Mouse (Mus musculus): Measurements from ENCODE around the gene Scaf1.
A peak's percentile ranks its signal among the peaks of the same experiment; 100 is the strongest.

Gene Scaf1

DNA sequence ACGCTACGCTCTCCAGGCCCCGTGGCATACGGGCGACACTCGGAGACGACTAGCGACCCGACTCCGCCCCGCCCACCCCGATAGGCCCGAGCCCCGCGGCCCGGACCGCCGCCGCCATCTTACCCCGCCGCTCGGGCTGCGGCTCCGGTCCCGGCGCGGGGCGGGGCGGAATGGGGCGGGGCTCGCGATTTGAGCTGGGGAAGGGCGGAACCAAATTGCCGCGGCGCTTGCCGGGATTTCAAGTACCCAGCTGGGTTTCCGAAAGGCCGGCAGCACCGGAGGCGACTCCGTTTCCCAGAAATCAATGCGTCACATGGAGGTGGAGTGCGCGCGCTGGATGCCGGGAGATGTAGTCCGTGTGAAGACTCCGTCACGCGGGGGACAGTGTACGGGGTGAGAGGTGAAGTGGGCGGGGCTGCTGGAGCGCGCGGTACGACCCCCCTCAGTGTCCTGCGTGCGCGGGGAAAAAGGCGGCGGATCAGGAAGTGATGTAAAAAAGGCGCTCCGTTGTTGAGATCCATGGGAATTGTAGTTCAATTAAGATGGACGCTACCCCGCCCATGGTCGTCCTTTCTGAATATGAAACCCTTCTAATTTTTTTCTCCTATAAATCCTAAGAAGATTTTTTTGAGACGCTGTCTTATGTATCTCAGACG lies at the start of gene Scaf1:
Gene Scaf1, minus strand, starts transcription at position 407 of the 656 bp plus-strand sequence.
- peak; percentile 98 to 99 for DNase-seq (ENCODE audit: low spot score in 2 of 2)

DNA sequence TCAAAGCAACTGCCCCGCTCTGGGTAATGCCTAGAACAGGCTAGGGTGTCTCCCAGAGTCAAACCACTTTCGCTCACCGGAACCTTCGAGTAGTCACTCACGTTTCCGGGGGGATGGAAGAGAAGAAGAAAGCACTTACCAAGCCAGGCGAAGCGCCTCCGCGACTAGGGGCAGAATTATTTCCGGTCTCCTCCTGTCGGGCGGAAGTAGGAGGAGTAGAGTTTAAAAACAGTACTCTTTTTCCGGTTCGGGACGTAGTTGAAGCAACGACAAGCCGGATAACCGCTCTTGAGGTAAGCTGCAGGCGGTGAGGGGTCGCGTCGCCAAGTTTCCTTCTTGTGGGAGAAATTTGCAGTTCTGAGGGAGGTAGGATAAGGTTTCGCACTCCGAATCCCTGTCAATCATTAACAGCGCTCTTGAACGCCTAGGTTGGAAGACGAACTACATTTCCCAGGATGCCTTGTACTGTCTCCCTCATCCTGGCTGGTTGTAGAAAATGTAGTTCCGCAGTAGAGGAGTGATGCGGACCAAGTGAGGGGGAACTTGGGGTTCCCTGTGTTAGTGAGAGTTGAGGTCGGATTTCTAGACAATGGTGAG lies 46.2 kb upstream of the Scaf1 start, which contains the start of the genes Nosip and Prrg2:
Gene Nosip, plus strand, starts transcription at position 191 of the 597 bp plus-strand sequence.
Gene Prrg2, minus strand, starts transcription at position 439 of the 597 bp plus-strand sequence.
- peak; percentile 68 to 92 for DNase-seq (ENCODE audit: low spot score in 2 of 2)

GRCm38 (mm10) chr7:45061532-45062075 lies 45.4 kb upstream of the Scaf1 start:
- no peak for DNase-seq (ENCODE audit: low spot score in 2 of 2)

DNA sequence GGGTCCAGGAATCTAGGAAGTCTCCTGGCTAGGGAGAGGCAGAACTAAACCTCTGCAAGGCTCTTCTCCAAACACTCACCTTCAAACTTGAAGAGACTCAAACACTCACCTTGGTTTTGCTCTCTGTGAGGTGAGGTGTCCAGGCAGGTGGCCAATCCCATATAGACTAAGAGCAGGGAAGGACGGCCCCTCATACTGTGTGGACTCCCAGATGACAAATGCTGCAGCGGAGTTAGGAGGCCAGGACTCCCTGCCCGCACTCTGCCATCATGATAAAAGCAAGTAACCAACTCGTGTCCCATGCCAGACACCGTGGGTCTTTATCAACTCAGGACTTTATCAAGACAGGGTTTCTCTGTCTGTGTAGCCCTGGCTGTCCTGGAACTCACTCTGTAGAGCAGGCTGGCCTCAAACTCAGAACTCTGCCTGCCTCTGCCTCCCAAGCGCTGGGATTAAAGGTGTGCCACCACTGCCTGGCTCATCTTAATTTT lies 44.5 kb upstream of the Scaf1 start:
- no peak for DNase-seq (ENCODE audit: low spot score in 2 of 2)

DNA sequence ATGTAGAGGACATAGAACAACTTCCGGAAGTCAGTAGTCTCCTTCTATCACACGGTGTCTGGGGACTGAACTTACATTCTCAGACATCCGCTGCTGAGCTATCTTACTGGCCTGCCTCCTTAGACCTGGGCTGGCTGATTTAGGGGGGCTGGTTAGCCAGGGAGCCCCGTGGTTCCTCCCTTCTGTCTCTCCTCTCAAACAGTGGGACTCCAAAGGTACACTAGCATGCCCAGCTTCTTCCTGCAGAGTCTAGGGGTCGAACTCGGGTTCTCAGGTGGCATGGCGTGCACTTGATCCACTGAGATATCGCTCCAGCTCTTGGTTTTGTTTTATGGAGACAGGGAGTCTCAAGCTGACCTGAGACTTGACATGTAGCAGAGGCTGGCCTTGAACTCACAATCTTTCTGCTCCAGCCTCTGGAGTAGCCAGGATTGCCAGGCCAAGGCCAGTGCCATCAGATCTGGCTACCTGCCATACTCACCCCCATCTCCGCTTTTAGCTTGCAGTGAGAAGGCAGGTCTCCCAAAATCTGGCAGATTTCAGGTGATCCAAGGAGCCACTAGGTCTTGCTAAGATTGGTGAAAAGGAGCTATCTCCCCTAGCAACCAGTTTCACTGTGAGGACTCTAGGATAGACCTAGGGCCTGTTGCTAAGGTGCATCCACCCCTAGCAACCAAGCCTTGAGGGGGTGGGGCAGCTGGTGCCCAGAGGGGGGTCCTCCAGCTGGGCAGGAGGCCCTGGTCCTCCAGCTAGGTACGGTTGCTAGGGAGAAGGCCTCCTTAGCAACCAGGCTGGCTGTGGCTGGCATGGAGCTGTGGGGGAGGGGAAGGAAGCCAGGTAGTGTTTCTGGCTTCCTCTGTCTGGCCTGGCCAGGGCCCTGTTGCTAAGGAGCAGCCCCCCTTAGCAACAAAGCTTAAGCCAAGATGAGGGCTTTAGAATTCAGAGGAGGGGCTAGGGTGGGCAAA lies 42.7 kb upstream of the Scaf1 start:
- DNase-seq (ENCODE audit: low spot score in 2 of 2): peak in 1 of 2 experiments; percentile 51

DNA sequence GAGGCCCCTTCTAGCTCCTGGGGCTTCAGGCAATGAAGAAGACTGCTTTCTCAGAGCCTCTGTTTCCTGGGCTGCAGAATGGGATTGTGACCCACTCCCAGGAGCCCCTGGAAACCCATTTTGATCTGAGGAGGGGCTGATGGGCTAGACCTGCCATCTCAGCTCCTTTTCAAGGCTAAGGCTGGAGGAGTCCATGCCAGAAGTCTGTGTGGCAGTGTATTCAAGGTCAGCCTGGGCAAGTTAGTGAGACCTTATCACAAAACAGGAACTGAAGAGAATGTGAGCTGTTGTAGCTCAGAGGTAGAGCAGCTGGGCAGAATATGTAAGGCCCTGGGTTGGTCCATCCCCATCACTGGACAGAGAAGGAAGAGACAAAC lies 40.8 kb upstream of the Scaf1 start:
- no peak for DNase-seq (ENCODE audit: low spot score in 2 of 2)

DNA sequence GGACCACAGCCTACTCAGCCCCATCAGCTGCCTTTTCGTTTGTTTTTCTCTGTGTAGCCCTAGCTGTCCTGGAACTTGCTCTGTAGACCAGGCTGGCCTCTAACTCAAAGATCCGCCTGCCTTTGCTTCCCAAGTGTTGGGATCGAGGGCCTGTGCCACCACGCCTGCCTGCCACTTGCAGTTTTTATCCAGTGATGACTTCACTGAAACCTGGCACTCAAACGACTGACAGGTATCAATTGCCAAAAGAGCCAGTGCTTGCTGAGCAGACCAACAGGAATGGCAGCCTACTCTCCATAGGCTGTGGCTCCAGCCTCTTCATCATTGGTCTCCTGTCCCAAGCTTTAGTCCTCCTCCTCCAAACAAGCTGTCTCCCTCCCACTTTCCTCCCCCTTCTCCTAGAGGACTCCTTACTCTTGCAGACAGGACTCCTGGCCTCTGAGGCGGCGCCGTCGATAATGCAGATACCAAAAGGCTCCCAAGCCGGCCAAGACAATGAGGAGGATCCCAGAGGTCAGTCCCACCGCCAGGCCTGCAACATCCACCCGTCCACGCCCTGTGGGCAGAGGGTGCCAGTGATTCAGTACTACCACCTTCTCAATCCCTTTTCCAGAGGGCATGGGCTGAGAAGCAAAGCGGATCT lies 40.3 kb upstream of the Scaf1 start:
- no peak for DNase-seq (ENCODE audit: low spot score in 2 of 2)

DNA sequence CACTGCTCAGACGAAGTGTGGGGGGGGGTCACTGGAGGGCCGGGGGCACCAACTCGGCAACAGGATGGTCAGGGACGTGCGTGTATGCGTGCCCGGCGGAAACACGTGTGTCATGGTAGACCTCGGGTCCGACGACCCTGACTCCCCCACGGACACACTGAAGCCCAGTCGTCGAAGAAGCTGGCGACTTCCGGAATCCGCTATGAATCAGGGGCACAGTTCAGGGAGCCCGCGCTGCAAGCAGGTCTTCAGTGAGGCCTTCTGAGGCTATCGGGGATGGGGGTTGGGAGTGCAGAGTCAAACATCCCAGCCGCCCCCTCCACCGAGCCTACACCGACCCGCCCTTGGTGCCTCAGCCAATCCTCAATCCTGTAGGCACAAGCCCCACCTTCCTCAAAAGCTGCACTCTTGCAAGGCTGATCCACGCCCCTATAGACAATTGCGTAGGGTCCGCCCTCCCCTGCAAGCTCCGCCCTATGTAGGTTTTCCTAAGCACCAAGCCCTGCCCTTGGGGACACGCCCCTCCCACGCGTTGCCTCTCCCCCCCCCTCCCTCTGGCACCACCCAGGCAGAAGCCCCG lies 37.9 kb upstream of the Scaf1 start:
- DNase-seq (ENCODE audit: low spot score in 2 of 2): peak; percentile 65 to 83

DNA sequence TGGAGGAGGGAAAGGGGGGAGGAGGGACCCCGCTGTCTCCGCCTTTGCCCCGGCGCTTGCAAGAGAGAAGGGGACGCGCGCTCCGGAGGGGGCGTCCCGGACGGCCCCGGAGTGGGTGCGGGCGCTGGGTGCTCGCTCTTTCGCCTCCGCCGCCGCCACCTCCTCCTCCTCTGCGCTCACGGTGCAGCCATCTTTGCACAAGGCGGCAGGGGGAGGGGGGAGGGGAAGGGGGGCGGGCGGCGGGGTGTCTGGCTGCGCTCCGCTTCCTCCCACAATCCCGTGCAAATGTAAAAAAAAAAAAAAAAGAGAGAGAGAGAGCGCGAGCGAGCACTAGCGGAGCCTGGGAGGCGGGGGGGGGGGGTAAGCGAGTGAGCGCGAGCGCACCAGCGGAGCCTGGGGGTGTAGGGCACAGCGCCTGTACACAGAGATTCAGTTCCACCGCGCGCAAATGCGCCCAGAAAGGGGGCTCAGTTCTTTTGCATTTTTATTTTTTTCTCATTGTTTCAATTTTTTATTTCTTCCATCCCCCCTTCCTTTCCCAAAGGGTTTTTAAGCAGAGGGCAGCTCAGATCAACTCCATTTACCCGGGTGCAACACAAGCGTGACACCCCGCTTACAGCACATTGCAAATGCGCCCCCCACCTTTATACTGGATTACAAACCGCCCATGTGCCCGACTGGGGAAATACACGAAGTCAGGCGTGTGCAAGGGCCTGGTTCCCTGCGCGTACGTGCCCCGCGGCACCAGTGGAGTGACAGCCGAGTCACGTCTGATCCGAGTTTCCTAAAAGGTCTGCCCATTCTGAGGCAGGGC lies 37.2 kb upstream of the Scaf1 start:
- DNase-seq (ENCODE audit: low spot score in 2 of 2): peak in 1 of 2 experiments; percentile 65

DNA sequence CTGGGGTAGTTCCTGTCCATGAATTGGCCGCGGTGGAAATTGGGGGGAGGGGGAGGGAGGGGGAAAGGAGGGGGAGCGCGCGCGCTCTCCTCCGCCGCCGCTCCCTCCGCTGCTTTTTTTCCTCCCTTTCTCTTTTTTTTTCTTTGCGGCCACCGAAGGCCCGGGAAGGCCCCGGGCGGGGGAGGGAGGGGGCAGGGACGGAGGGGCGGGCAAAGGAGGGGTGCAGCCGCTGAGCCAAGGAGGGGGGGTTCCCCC lies 36.6 kb upstream of the Scaf1 start, which contains the start of gene Prr12:
Gene Prr12, minus strand, starts transcription at position 20 of the 255 bp plus-strand sequence.
- DNase-seq (ENCODE audit: low spot score in 2 of 2): no peak

DNA sequence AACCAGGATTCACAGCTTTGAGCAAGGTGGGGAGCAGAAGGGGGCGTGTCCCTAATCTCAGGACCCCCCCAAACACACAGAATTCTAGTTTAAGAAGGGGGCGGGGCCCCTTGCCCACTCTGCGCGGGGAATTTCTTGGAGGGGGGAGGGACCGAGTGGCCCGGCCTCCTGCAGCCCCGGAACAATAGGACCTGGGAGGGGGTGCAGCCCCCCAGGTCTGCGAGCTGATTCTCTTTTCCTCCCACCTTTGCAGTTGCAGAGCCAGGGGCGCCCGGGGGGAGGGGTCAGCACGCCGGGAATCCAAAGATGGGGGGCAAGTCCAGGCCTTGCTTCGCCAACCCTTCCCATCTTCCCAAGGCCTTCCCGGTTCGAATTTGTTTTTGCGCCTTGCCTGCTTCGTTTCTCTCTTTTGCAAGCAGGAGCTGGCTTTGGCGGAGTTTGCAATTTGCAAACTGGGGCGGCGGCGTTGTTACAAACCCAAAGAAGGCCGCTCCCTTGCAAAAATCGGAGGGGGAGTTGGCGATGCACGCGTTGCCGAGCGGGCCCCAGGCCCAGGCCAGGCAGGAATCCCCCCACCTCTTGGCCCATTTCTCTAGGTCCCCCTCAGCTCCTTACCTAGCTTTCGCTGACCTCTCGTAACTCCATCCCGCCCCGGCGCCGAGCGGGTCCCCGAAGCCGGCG lies 36.2 kb upstream of the Scaf1 start:
- peak in 1 of 2 experiments; percentile 52 for DNase-seq (ENCODE audit: low spot score in 2 of 2)

- no peak for DNase-seq (ENCODE audit: low spot score in 2 of 2)
Observed at GRCm38 (mm10) chr7:45051601-45051974, 35.4 kb upstream of the Scaf1 start.

DNA sequence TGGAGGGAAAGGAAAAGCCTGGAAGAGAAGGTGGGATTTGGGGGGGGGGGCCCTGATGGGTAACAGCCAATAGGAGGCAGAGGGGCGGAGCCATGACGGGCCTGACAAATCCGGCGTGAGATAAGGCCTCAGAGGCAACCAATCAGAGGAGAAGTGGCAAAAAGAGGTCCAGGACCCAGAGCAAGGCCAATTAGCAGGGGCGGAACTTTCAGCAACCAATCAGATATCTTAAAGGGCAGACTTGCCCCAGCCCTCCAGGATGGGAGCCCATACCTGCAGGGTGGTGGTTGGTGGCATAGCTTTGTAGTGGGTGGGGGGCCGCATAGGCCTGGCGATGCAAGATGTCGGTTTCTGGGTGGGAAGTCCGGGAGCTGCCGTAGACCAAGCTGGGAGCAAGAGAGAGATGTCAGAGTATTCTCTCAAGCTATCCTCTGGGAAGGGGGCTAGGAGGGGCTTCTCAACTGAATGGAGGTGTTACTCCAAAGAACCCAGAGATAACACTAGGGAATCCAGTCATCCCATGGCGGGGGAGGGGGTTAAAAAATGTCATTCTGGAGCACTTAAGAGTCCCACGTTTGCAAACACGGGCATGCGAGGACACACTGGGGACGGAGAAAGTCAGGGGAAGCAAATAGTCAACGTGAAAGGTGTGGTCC lies 34.9 kb upstream of the Scaf1 start:
- DNase-seq (ENCODE audit: low spot score in 2 of 2): peak in 1 of 2 experiments; percentile 79

DNA sequence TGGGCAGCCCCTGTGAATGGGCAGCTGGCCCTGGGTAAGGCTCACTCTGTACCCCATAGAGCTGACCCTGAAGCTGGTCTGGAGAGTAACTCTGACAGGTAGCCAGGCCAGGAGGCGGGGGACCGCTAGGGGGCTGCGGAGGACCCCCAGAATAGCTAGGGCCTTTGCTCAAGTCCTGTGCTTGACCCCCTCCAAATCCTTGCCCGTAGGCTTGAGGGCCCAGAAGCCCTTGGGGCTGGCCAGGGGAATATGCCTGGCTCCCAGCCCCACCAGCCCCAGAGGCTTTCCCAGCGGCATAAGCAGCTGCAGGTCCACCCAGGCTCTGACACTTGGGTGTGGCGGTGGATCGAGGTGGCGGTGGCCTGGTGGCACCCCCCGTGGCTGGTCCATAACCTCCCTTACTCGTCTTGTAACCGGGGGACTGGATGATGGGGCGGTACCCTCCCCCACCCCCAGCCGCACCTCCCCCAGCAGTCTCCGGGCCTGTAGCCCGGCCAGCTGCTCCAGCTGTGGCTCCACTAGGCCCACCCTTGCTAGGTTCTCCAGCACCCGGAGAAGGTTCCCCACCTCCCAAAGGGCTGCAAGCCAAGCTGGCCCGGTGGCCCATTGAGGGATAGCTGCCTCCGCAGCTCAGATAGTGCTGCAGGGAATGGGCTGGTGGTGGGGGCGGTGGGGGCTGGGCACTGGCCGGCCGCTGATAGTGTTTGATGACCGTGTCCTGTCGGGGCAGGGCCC lies 32.9 kb upstream of the Scaf1 start:
- no peak for DNase-seq (ENCODE audit: low spot score in 2 of 2)

GRCm38 (mm10) chr7:45048001-45048890 lies 32.1 kb upstream of the Scaf1 start:
- no peak for DNase-seq (ENCODE audit: low spot score in 2 of 2)

- no peak for DNase-seq (ENCODE audit: low spot score in 2 of 2)
Observed at GRCm38 (mm10) chr7:45047491-45047890, 31.3 kb upstream of the Scaf1 start.

DNA sequence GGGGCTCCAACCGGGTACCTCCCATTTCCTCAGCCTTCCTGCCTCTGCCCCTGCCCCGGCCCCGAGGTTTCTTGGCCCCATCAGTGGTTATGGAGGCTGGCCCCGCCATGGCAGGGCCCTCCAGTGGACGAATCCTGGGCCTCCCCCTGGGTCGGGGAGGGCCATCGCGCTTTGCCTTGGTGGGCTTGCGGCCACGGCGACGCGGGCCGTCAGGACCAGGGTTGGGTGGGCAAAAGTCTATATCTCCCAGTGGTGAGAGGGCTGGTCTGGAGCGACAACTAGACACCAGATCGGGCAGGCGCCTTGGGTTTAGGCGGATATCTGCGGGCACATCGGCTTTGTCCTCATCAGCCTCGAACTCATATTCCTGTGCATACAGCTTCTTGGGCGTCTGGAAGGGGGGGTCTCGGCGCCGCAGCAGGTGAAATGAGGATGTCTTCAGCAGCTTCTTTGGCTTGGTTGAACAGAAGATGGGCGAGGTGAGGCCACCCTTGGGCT lies 30.7 kb upstream of the Scaf1 start:
- DNase-seq (ENCODE audit: low spot score in 2 of 2): no peak

Data from cerebellum, postnatal 4 days (tissue).